ENCODE assay signal across 8 mouse cellular contexts in the genomic region with DNA sequence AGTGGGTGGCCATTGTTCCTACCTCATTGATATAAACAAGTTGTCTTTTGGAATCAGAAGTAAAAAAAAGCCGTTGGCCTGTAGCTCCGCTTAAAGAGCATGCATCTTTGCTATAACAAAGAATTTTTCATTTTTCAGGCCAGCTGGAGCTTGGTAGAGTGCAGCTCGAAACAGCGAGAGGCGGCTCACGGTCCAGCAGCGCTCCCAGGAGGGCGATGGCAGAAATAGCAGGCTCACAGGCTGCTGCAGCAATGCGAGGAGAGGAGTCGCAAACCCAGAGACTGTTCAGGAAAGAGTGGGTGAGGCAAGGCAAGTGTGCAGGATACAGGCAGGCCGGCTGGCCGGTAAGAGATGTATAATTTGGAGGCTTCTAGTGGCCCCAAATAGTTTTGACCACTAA. TPM values are rescaled to one million over a fixed set of nuclear protein-coding genes. Genes with fewer than 3 reads are reported as not detected.
DNase-seq lines count a peak whose midpoint lies in the region; ATAC-seq lines count a peak whose summit lies in the region.

No protein-coding gene starts in this region.

- DNase-seq in 3134 (ENCODE audit: extremely low read depth, insufficient read length, low spot score) (peak; percentile 0), MN1 (ENCODE audit: low spot score) (peak; percentile 29)
- peak; percentile 81 for DNase-seq in embryo, embryonic 10 days (ENCODE audit: low spot score)
- DNase-seq in gastrocnemius, postnatal 4 days (ENCODE audit: low spot score in 2 of 2) = peak; percentile 40 to 63
- peak; percentile 52 to 67 for DNase-seq in layer of hippocampus, postnatal 25 days (ENCODE audit: extremely low spot score in 1 of 2, low spot score in 1 of 2)
- peak; percentile 6 for DNase-seq in skeletal muscle tissue, adult 2 months (ENCODE audit: low read depth, low spot score)
- DNase-seq in spleen, postnatal 36 days (ENCODE audit: low spot score in 2 of 2) = no peak

- ATAC-seq in megakaryocyte progenitor cell, adult 5-6 weeks (replicated peaks; ENCODE audit: poor library complexity) = peak; percentile 65

RNA-seq across cellular contexts. Expression of a gene that starts 42.0 kb away (rescaled TPM):
- 10 to 100 TPM; 13.8 to 15.6 TPM for total RNA-seq in gastrocnemius, postnatal 4 days (2021)
- total RNA-seq in layer of hippocampus, postnatal 25 days (2021) = under 1 TPM; 0.37 to 0.61 TPM
- total RNA-seq in megakaryocyte progenitor cell, adult 5-6 weeks (2015) = 59.2 and 64.6 TPM in 2 replicates
- total RNA-seq in megakaryocyte progenitor cell, adult 5-6 weeks (2017) = 32.1 and 43.1 TPM in 2 replicates

Comparison
In these comparisons a context has a peak if more than half of its experiments do, and no peak if none do; other contexts are left out.
1. DNase-seq: peak in 3134 (single experiment), MN1 (single experiment), embryo, embryonic 10 days (single experiment), gastrocnemius, postnatal 4 days (2 of 2), layer of hippocampus, postnatal 25 days (2 of 2) and skeletal muscle tissue, adult 2 months (single experiment); none in spleen, postnatal 36 days (0 of 2).
2. RNA of a gene that starts 42.0 kb away (total RNA-seq): 32.1 to 64.6 TPM in megakaryocyte progenitor cell, adult 5-6 weeks and 13.8 to 15.6 TPM in gastrocnemius, postnatal 4 days; 0.37 to 0.61 TPM in layer of hippocampus, postnatal 25 days; every median in the first group is over 4 times any median in the second.